Mouse (Mus musculus) embryonic fibroblast, embryonic 13.5 days (primary cell): ENCODE results near the gene Ptpn7.

Experiments used
- CTCF ChIP-seq: IDR thresholded peaks from 2 replicates; pipeline ENCODE4 v1.5.1; 2011; ENCODE audit warnings: mild to moderate bottlenecking, control low read depth, low read length, moderate library complexity, borderline replicate concordance; ENCODE audit not compliant: insufficient read depth
- POLR2A ChIP-seq: IDR thresholded peaks from 2 replicates; pipeline ENCODE4 v1.6.1; 2011; ENCODE audit warnings: low read depth, mild to moderate bottlenecking, control low read depth, low read length, moderate library complexity

DNA sequence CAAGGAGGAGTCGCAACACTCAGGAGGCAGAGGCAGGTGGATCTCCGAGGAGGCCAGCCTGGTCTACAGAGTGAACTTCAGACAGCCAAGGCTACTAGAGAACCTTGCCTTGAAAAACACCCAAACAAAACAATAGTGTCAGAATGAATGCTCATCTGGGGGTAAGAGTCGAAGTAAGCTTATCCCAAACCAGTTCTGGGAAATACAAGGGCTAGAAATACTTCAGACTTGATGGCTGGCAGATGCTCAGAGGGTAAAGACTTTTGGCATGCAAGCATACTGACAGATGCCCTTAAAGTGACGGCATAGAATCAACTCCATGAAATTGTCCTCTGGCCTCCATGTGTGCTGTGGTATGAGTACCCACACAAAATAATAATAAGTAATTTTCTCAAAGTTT lies 56.7 kb downstream of the Ptpn7 start:
- TF ChIP-seq POLR2A, result no peak
- TF ChIP-seq CTCF, result no peak
